Mouse (Mus musculus) kidney, postnatal 0 days (tissue): ENCODE measurements around the gene Abca4. TPM values are rescaled to one million over a fixed set of nuclear protein-coding genes. Genes with fewer than 3 reads are reported as not detected.
A peak's percentile ranks its signal among the peaks of the same experiment; 100 is the strongest.

ENCODE experiments used
- ATAC-seq: fragments of 200-750 bp; cut with Nextera tagmentation; replicated peaks from 2 replicates; pipeline ENCODE4 v1.8.0; 2017; ENCODE audit warnings: low read depth, moderate number of reproducible peaks, moderate TSS enrichment, moderate library complexity; ENCODE audit not compliant: low FRiP score
- DNase-seq: peaks from one replicate; pipeline ENCODE4 v3.0.0-alpha.2; 2016; ENCODE audit warnings: low spot score
- H3K27ac ChIP-seq: fragments of 300-500 bp; sonication (generic); 2 replicates; pipeline ENCODE4 v1.5.1; 2014; ENCODE audit warnings: mild to moderate bottlenecking
- H3K27me3 ChIP-seq: fragments of 300-500 bp; sonication (generic); 2 replicates; pipeline ENCODE4 v1.6.1; 2014; ENCODE audit warnings: low read length, mixed read lengths; ENCODE audit not compliant: insufficient read depth
- H3K36me3 ChIP-seq: fragments of 300-500 bp; sonication (generic); 2 replicates; pipeline ENCODE4 v1.6.1; 2014; ENCODE audit warnings: low read length, mixed read lengths; ENCODE audit not compliant: insufficient read depth
- H3K4me1 ChIP-seq: fragments of 300-500 bp; sonication (generic); replicated peaks from 2 replicates; pipeline ENCODE4 v1.6.1; 2014; ENCODE audit warnings: antibody characterized with exemption, low read length, mixed read lengths; ENCODE audit not compliant: insufficient read depth
- H3K4me2 ChIP-seq: fragments of 300-500 bp; sonication (generic); 2 replicates; pipeline ENCODE4 v1.6.1; 2014; ENCODE audit warnings: mild to moderate bottlenecking, low read length, moderate library complexity, mixed read lengths
- H3K4me3 ChIP-seq: fragments of 300-500 bp; sonication (generic); replicated peaks from 2 replicates; pipeline ENCODE4 v1.5.1; 2014; ENCODE audit warnings: low read depth, low read length
- H3K9ac ChIP-seq: fragments of 300-500 bp; sonication (generic); 2 replicates; pipeline ENCODE4 v1.6.1; 2014; ENCODE audit warnings: low read depth, low read length
- H3K9me3 ChIP-seq: fragments of 300-500 bp; sonication (generic); replicated peaks from 2 replicates; pipeline ENCODE4 v1.6.1; 2016; ENCODE audit warnings: low read length, inconsistent platforms, mixed read lengths
- CTCF ChIP-seq: IDR thresholded peaks from 2 replicates; pipeline ENCODE4 v1.5.1; 2016; ENCODE audit warnings: antibody characterized with exemption, low read depth, mild to moderate bottlenecking, moderate library complexity
- WGBS: fragments of 180-500 bp; shearing (Covaris S2); extraction: QIAGEN DNeasy Blood & Tissue Kit; methylation state at CpG from one replicate; pipeline ENCODE4 v1.1.7; 2014; 5-methylcytosine and 5-hydroxymethylcytosine counted together
- polyA plus RNA-seq: library from polyadenylated mRNA; unstranded; fragments of >200 nt; fragmentation: Nextera tagmentation; extraction: Ambion mirVana; gene quantifications from 2 replicates; pipeline ENCODE4 v1.2.1, GENCODE M21; 2015

The Abca4 gene
- polyA plus RNA-seq, 1 experiment from 2014 or later = 1.2 TPM

- no peaks in the 10 kb centered on the region for H3K9me3 ChIP-seq
- DNase-seq = no peak
- no peak overlapping the region for H3K9ac ChIP-seq
- no peak overlapping the region for H3K27ac ChIP-seq
- 85% methylated on average over 10 of the region's 10 CpGs for WGBS
- no peaks in the 10 kb centered on the region for H3K4me1 ChIP-seq
- TF ChIP-seq CTCF = no peak
- H3K4me2 ChIP-seq = no peak overlapping the region
- no peaks in the 10 kb centered on the region for H3K36me3 ChIP-seq
- H3K4me3 ChIP-seq = no peak overlapping the region
- no peaks in the 10 kb centered on the region for H3K27me3 ChIP-seq
- ATAC-seq = no peak
These were observed 126.5 kb downstream of the Abca4 start for GRCm38 (mm10) chr3:122170621-122171309.

- no peaks in the 10 kb centered on the region for H3K36me3 ChIP-seq
- DNase-seq (no peak), ATAC-seq (no peak)
- no peaks in the 10 kb centered on the region for H3K27me3 ChIP-seq
- no peak for TF ChIP-seq CTCF
- WGBS = 85% methylated on average over 15 of the region's 15 CpGs
- no peak overlapping the region for H3K4me3 ChIP-seq
- no peak overlapping the region for H3K9ac ChIP-seq
- no peaks in the 10 kb centered on the region for H3K4me1 ChIP-seq
- H3K9me3 ChIP-seq = no peaks in the 10 kb centered on the region
- no peak overlapping the region for H3K27ac ChIP-seq
- no peak overlapping the region for H3K4me2 ChIP-seq
These were observed 129.4 kb downstream of the Abca4 start for GRCm38 (mm10) chr3:122173526-122174150.

- H3K36me3 ChIP-seq = no peaks in the 10 kb centered on the region
- no peaks in the 10 kb centered on the region for H3K9me3 ChIP-seq
- H3K4me3 ChIP-seq = no peak overlapping the region
- H3K4me2 ChIP-seq = no peak overlapping the region
- 69% methylated on average over 6 of the region's 6 CpGs for WGBS
- DNase-seq (no peak), ATAC-seq (no peak)
- H3K9ac ChIP-seq = no peak overlapping the region
- H3K27ac ChIP-seq = no peak overlapping the region
- H3K27me3 ChIP-seq = no peaks in the 10 kb centered on the region
- H3K4me1 ChIP-seq = no peaks in the 10 kb centered on the region
- no peak for TF ChIP-seq CTCF
These were observed 131.8 kb downstream of the Abca4 start for GRCm38 (mm10) chr3:122176018-122176417.

GRCm38 (mm10) chr3:122176706-122177390, 132.6 kb downstream of the Abca4 start:
- Histone ChIP-seq H3K9ac (no peak overlapping the region), H3K9me3 (no peaks in the 10 kb centered on the region), H3K4me2 (no peak overlapping the region), H3K4me1 (no peaks in the 10 kb centered on the region), H3K27ac (no peak overlapping the region), H3K4me3 (no peak overlapping the region), H3K27me3 (no peaks in the 10 kb centered on the region), H3K36me3 (no peaks in the 10 kb centered on the region)
- no peak for TF ChIP-seq CTCF
- WGBS = 86% methylated on average over 8 of the region's 8 CpGs
- DNase-seq (no peak), ATAC-seq (no peak)

- WGBS = 68% methylated on average over 11 of the region's 11 CpGs
- no peak for DNase-seq
- H3K4me3 ChIP-seq = no peak overlapping the region
- no peak overlapping the region for H3K27ac ChIP-seq
- no peaks in the 10 kb centered on the region for H3K27me3 ChIP-seq
- no peaks in the 10 kb centered on the region for H3K4me1 ChIP-seq
- no peaks in the 10 kb centered on the region for H3K36me3 ChIP-seq
- no peak overlapping the region for H3K4me2 ChIP-seq
- no peaks in the 10 kb centered on the region for H3K9me3 ChIP-seq
- ATAC-seq = no peak
- peak; percentile 56 for TF ChIP-seq CTCF
- H3K9ac ChIP-seq = no peak overlapping the region
These were observed 139.9 kb downstream of the Abca4 start for GRCm38 (mm10) chr3:122184109-122184508.

- no peaks in the 10 kb centered on the region for H3K36me3 ChIP-seq
- H3K4me3 ChIP-seq = no peak overlapping the region
- no peaks in the 10 kb centered on the region for H3K9me3 ChIP-seq
- H3K9ac ChIP-seq = no peak overlapping the region
- H3K27ac ChIP-seq = no peak overlapping the region
- ATAC-seq (no peak), DNase-seq (no peak)
- H3K4me1 ChIP-seq = no peaks in the 10 kb centered on the region
- no peaks in the 10 kb centered on the region for H3K27me3 ChIP-seq
- TF ChIP-seq CTCF = no peak
- 57% methylated on average over 1 of the region's 1 CpGs for WGBS
- H3K4me2 ChIP-seq = no peak overlapping the region
These were observed 142.7 kb downstream of the Abca4 start for GRCm38 (mm10) chr3:122186975-122187374.
